Mouse (Mus musculus) layer of hippocampus, adult 8-10 months (tissue): ENCODE measurements around the gene Myo9b. TPM values are rescaled to one million over a fixed set of nuclear protein-coding genes. Genes with fewer than 3 reads are reported as not detected.
"Not testable (repeated sequence)": the region's sequence is repeated elsewhere in the genome, so short reads cannot be mapped to it uniquely, and the experiment has no call there.

Experiments
- DNase-seq, 2 experiments: peaks; one replicate each; pipeline ENCODE4 v3.0.0; 2022; ENCODE audit warnings: low spot score in 2 of 2
- total RNA-seq, 4 experiments: library from RNA; stranded (reverse); gene quantifications; 2 replicates each; pipeline ENCODE4 v1.2.4; 2022

The Myo9b gene
- total RNA-seq, 4 experiments from 2014 or later: 32.0 to 43.6 (median 36.9) TPM

GRCm38 (mm10) chr8:71296784-71297183, 24.3 kb downstream of the Myo9b start:
- no peak for DNase-seq

GRCm38 (mm10) chr8:71297439-71297838, 24.9 kb downstream of the Myo9b start:
- no peak for DNase-seq

GRCm38 (mm10) chr8:71299716-71300115, 27.2 kb downstream of the Myo9b start:
- DNase-seq: no peak

GRCm38 (mm10) chr8:71302788-71303187, 30.3 kb downstream of the Myo9b start:
- DNase-seq: no peak

GRCm38 (mm10) chr8:71303632-71304031, 31.1 kb downstream of the Myo9b start:
- DNase-seq: no peak

- DNase-seq: no peak
Observed at GRCm38 (mm10) chr8:71305988-71306387, 33.5 kb downstream of the Myo9b start.

GRCm38 (mm10) chr8:71307371-71307770, 34.9 kb downstream of the Myo9b start:
- DNase-seq: no peak

GRCm38 (mm10) chr8:71307913-71308312, 35.4 kb downstream of the Myo9b start:
- no peak for DNase-seq

- DNase-seq: no peak
Observed at GRCm38 (mm10) chr8:71310446-71310845, 37.9 kb downstream of the Myo9b start.

- DNase-seq: no peak
Observed at GRCm38 (mm10) chr8:71312700-71313099, 40.2 kb downstream of the Myo9b start.

- no peak for DNase-seq
Observed at GRCm38 (mm10) chr8:71313951-71314350, 41.4 kb downstream of the Myo9b start.

GRCm38 (mm10) chr8:71315972-71316371, 43.5 kb downstream of the Myo9b start:
- no peak for DNase-seq

GRCm38 (mm10) chr8:71316486-71317031, 44.0 kb downstream of the Myo9b start:
- DNase-seq: no peak

GRCm38 (mm10) chr8:71318610-71319009, 46.1 kb downstream of the Myo9b start:
- not testable (repeated sequence) for DNase-seq

- DNase-seq: not testable (repeated sequence)
Observed at GRCm38 (mm10) chr8:71319760-71320159, 47.2 kb downstream of the Myo9b start.

GRCm38 (mm10) chr8:71322939-71323338, 50.4 kb downstream of the Myo9b start:
- no peak for DNase-seq

- DNase-seq: no peak
Observed at GRCm38 (mm10) chr8:71324848-71325247, 52.3 kb downstream of the Myo9b start.

GRCm38 (mm10) chr8:71337834-71338233, 65.3 kb downstream of the Myo9b start:
- not testable (repeated sequence) for DNase-seq

GRCm38 (mm10) chr8:71340625-71341024, 68.1 kb downstream of the Myo9b start:
- no peak for DNase-seq

- no peak for DNase-seq
Observed at GRCm38 (mm10) chr8:71346581-71346980, 74.1 kb downstream of the Myo9b start.

- DNase-seq: no peak
Observed at GRCm38 (mm10) chr8:71351117-71351516, 78.6 kb downstream of the Myo9b start.

GRCm38 (mm10) chr8:71351520-71351919, 79.0 kb downstream of the Myo9b start:
- no peak for DNase-seq

- DNase-seq: no peak
Observed at GRCm38 (mm10) chr8:71358026-71358425, 85.5 kb downstream of the Myo9b start.
